Mouse (Mus musculus): ENCODE results near the gene Foxred2. TPM values are rescaled to one million over a fixed set of nuclear protein-coding genes. Genes with fewer than 3 reads are reported as not detected.
A peak's percentile ranks its signal among the peaks of the same experiment; 100 is the strongest.

The Foxred2 gene
- total RNA-seq, 2 experiments from 2014 or later, result 11.8 to 12.0 TPM

- intact Hi-C loops (cut with DNase I), result loop anchor here (10.0 kb wide), 1 partner anchor 308 kb away; the partner anchor contains the start of genes Apol10b and Gm36245
- DNase-seq (ENCODE audit: low spot score in 2 of 2), result peak in 1 of 2 experiments; percentile 11
Measured at GRCm38 (mm10) chr15:77903176-77903575, 53.3 kb downstream of the Foxred2 start.

- intact Hi-C loops (cut with DNase I), result no loop called here
- no peak for DNase-seq (ENCODE audit: low spot score in 2 of 2)
Measured at GRCm38 (mm10) chr15:77894926-77895325, 61.6 kb downstream of the Foxred2 start.

- intact Hi-C loops (cut with DNase I), result no loop called here
- DNase-seq (ENCODE audit: low spot score in 2 of 2), result no peak
Measured at GRCm38 (mm10) chr15:77893292-77893691, 63.2 kb downstream of the Foxred2 start.

GRCm38 (mm10) chr15:77892420-77892819 is 64.1 kb downstream of the Foxred2 start:
- no peak for DNase-seq (ENCODE audit: low spot score in 2 of 2)
- intact Hi-C loops (cut with DNase I), result no loop called here

GRCm38 (mm10) chr15:77891766-77892165 is 64.8 kb downstream of the Foxred2 start:
- intact Hi-C loops (cut with DNase I), result no loop called here
- DNase-seq (ENCODE audit: low spot score in 2 of 2), result no peak

Other genes starting within 250 kb of the Foxred2 start
- gene Apol9b, start 227.7 kb downstream of the Foxred2 start, total RNA-seq (2021), result not detected
- 1 to 10 TPM; 2.2 to 3.3 TPM for gene Apol8, start 199.7 kb downstream of the Foxred2 start, total RNA-seq (2021)
- gene Myh9, start 114.5 kb downstream of the Foxred2 start, total RNA-seq (2021), result 10 to 100 TPM; 69.9 to 75.5 TPM
- 100 to 1,000 TPM; 132 to 135 TPM for gene Txn2, start 27.7 kb downstream of the Foxred2 start, total RNA-seq (2021)
- 100 to 1,000 TPM in 1 of 2 experiments, 10 to 100 TPM in 1; 97.3 to 105 TPM for gene Eif3d, start 14.1 kb upstream of the Foxred2 start, total RNA-seq (2021)
- gene Cacng2, start 163.3 kb upstream of the Foxred2 start, total RNA-seq (2021), result 10 to 100 TPM; 54.3 to 63.2 TPM
- gene Ift27, start 217.4 kb upstream of the Foxred2 start, total RNA-seq (2021), result 10 to 100 TPM; 33.7 to 36.5 TPM
- 10 to 100 TPM; 88.7 to 95.1 TPM for gene Pvalb, start 249.7 kb upstream of the Foxred2 start, total RNA-seq (2021)